Mouse (Mus musculus): ENCODE data around the gene Astn1. TPM values are rescaled to one million over a fixed set of nuclear protein-coding genes. Genes with fewer than 3 reads are reported as not detected.
A peak's percentile ranks its signal among the peaks of the same experiment; 100 is the strongest.

The Astn1 gene
- total and polyA plus RNA-seq, 3 experiments, result 0.35 to 0.42 TPM; not detected in 1

GRCm38 (mm10) chr1:158666001-158666400 lies 303.9 kb downstream of the Astn1 start:
- in situ Hi-C loops (cut with MboI; ENCODE audit: low pct_ligation_motif_present, low pct_unique_long_range_greater_than_20kb, low sequenced_read_pairs) (loop anchor here (25.0 kb wide), 2 partner anchors 929 to 1104 kb away; no protein-coding TSS in a partner anchor), dilution Hi-C loops (cut with MboI; ENCODE audit: extremely low pct_ligation_motif_present, extremely low pct_unique_long_range_greater_than_20kb, low sequenced_read_pairs) (no loop called here)
- Histone ChIP-seq H3K27ac (ENCODE audit: insufficient read depth, low read depth) (no peak overlapping the region), H3K4me3 (replicated peaks in 1 of 3; ENCODE audit: low read depth in 2 of 3, low read length in 2 of 3, poor library complexity in 1 of 3) (no peak overlapping the region), H3K9ac (ENCODE audit: insufficient read depth, low read depth) (no peak overlapping the region), H3K27me3 (replicated peaks) (no peaks in the 10 kb centered on the region), H3K4me2 (ENCODE audit: insufficient read depth, low read depth, poor library complexity, severe bottlenecking) (no peak overlapping the region), H3K36me3 (replicated peaks in 1 of 2; ENCODE audit: control insufficient read depth in 1 of 2, insufficient read depth in 1 of 2, low read length in 1 of 2) (no peaks in the 10 kb centered on the region), H3K9me3 (replicated peaks; ENCODE audit: low read length) (no peaks in the 10 kb centered on the region), H3K79me2 (replicated peaks; ENCODE audit: control insufficient read depth, extremely low read depth, insufficient read depth, poor library complexity, severe bottlenecking) (no peaks in the 10 kb centered on the region), H3K4me1 (ENCODE audit: control insufficient read depth in 1 of 2, insufficient read depth in 2 of 2) (peaks cover 0 to 23% of the 10 kb centered on the region in 2 experiments; a peak in 3 of 4 replicates)
- no peak for TF ChIP-seq E2F4 (IDR thresholded peaks at IDR 0.05; ENCODE audit: insufficient replicate concordance, low read depth, low read length)
- TF ChIP-seq KAT2A (IDR thresholded peaks at IDR 0.05; ENCODE audit: insufficient replicate concordance, low read length), result no peak
- TF ChIP-seq MAZ (IDR thresholded peaks at IDR 0.05; ENCODE audit: low read depth, low read length), result no peak
- DNase-seq (ENCODE audit: extremely low read depth), result no peak

- H3K4me3 ChIP-seq (replicated peaks in 1 of 3; ENCODE audit: low read depth in 2 of 3, low read length in 2 of 3, poor library complexity in 1 of 3), result no peak overlapping the region
- dilution Hi-C loops (cut with MboI; ENCODE audit: extremely low pct_ligation_motif_present, extremely low pct_unique_long_range_greater_than_20kb, low sequenced_read_pairs) (no loop called here), in situ Hi-C loops (cut with MboI; ENCODE audit: low pct_ligation_motif_present, low pct_unique_long_range_greater_than_20kb, low sequenced_read_pairs) (loop anchor here (5.0 to 25.0 kb wide), 3 partner anchors 282 to 1108 kb away; no protein-coding TSS in a partner anchor)
- H3K27me3 ChIP-seq (replicated peaks), result no peaks in the 10 kb centered on the region
- H3K79me2 ChIP-seq (replicated peaks; ENCODE audit: control insufficient read depth, extremely low read depth, insufficient read depth, poor library complexity, severe bottlenecking), result no peaks in the 10 kb centered on the region
- H3K27ac ChIP-seq (ENCODE audit: insufficient read depth, low read depth), result no peak overlapping the region
- peak; percentile 84 for DNase-seq (ENCODE audit: extremely low read depth)
- H3K9ac ChIP-seq (ENCODE audit: insufficient read depth, low read depth), result no peak overlapping the region
- H3K4me1 ChIP-seq (ENCODE audit: control insufficient read depth in 1 of 2, insufficient read depth in 2 of 2), result peaks cover 0 to 23% of the 10 kb centered on the region in 2 experiments; a peak in 3 of 4 replicates
- H3K4me2 ChIP-seq (ENCODE audit: insufficient read depth, low read depth, poor library complexity, severe bottlenecking), result peak overlapping the region; percentile 81
- H3K36me3 ChIP-seq (replicated peaks in 1 of 2; ENCODE audit: control insufficient read depth in 1 of 2, insufficient read depth in 1 of 2, low read length in 1 of 2), result no peaks in the 10 kb centered on the region
- no peaks in the 10 kb centered on the region for H3K9me3 ChIP-seq (replicated peaks; ENCODE audit: low read length)
- TF ChIP-seq JUN (IDR thresholded peaks at IDR 0.05; ENCODE audit: insufficient read depth, low read depth, low read length), result no peak
- no peak for TF ChIP-seq POLR2A (IDR thresholded peaks at IDR 0.05; ENCODE audit: low read depth, low read length)
- TF ChIP-seq CTCF (conservative IDR thresholded peaks at IDR 0.05 in 1 of 2, IDR thresholded peaks at IDR 0.05 in 1 of 2; ENCODE audit: low read depth in 2 of 2, low read length in 2 of 2), result peak; percentile 82 to 93
- TF ChIP-seq MAFK (IDR thresholded peaks at IDR 0.05; ENCODE audit: insufficient replicate concordance, low read length), result no peak
- TF ChIP-seq EP300 (IDR thresholded peaks at IDR 0.05; ENCODE audit: low read length), result no peak
- no peak for TF ChIP-seq TCF12 (IDR thresholded peaks at IDR 0.05; ENCODE audit: low read depth, low read length)
- TF ChIP-seq SIN3A (IDR thresholded peaks at IDR 0.05; ENCODE audit: low read length), result no peak
- TF ChIP-seq RCOR1 (conservative IDR thresholded peaks at IDR 0.05; ENCODE audit: low read depth, low read length), result no peak
- TF ChIP-seq MYC (IDR thresholded peaks at IDR 0.05; ENCODE audit: low read depth, low read length), result no peak
- peak; percentile 60 for TF ChIP-seq ZNF384 (IDR thresholded peaks at IDR 0.05; ENCODE audit: low read depth, low read length)
- peak; percentile 55; the same call in 1 of the 2 replicates for TF ChIP-seq ZC3H11A (IDR thresholded peaks at IDR 0.05; ENCODE audit: low read depth, low read length)
- no peak for TF ChIP-seq POLR2AphosphoS2 (IDR thresholded peaks at IDR 0.05; ENCODE audit: low read depth, low read length)
- no peak for TF ChIP-seq HCFC1 (IDR thresholded peaks at IDR 0.05; ENCODE audit: low read depth, low read length)
- TF ChIP-seq MAX (IDR thresholded peaks at IDR 0.05; ENCODE audit: low read length), result no peak
- TF ChIP-seq RAD21 (IDR thresholded peaks at IDR 0.05; ENCODE audit: low read depth, low read length), result peak; percentile 99
- TF ChIP-seq MAZ (IDR thresholded peaks at IDR 0.05; ENCODE audit: low read depth, low read length), result peak; percentile 80
- no peak for TF ChIP-seq USF2 (conservative IDR thresholded peaks at IDR 0.05; ENCODE audit: low read depth, low read length)
- TF ChIP-seq SMC3 (IDR thresholded peaks at IDR 0.05; ENCODE audit: low read depth, low read length), result peak; percentile 90
- TF ChIP-seq CHD2 (IDR thresholded peaks at IDR 0.05; ENCODE audit: low read length), result no peak
- TF ChIP-seq MXI1 (IDR thresholded peaks at IDR 0.05; ENCODE audit: low read depth, low read length), result no peak
- no peak for TF ChIP-seq TBP (conservative IDR thresholded peaks at IDR 0.05; ENCODE audit: low read depth, low read length)
- TF ChIP-seq ZKSCAN1 (IDR thresholded peaks at IDR 0.05; ENCODE audit: borderline replicate concordance, low read depth, low read length), result no peak
- TF ChIP-seq NRF1 (IDR thresholded peaks at IDR 0.05; ENCODE audit: low read depth, low read length), result no peak
- no peak for TF ChIP-seq ZMIZ1 (IDR thresholded peaks at IDR 0.05; ENCODE audit: low read depth, low read length)
- peak; percentile 24; the same call in 1 of the 2 replicates for TF ChIP-seq NELFE (IDR thresholded peaks at IDR 0.05; ENCODE audit: low read depth, low read length)
- TF ChIP-seq CHD1 (IDR thresholded peaks at IDR 0.05; ENCODE audit: low read depth, low read length), result no peak
- no peak for TF ChIP-seq ETS1 (conservative IDR thresholded peaks at IDR 0.05; ENCODE audit: low read depth, low read length)
- no peak for TF ChIP-seq PAX5 (IDR thresholded peaks at IDR 0.05; ENCODE audit: low read length)
- no peak for TF ChIP-seq E2F4 (IDR thresholded peaks at IDR 0.05; ENCODE audit: insufficient replicate concordance, low read depth, low read length)
- no peak for TF ChIP-seq BHLHE40 (IDR thresholded peaks at IDR 0.05; ENCODE audit: low read depth, low read length)
- no peak for TF ChIP-seq UBTF (IDR thresholded peaks at IDR 0.05; ENCODE audit: low read depth, low read length)
- TF ChIP-seq JUND (conservative IDR thresholded peaks at IDR 0.05; ENCODE audit: low read depth, low read length), result no peak
Measured at GRCm38 (mm10) chr1:158669971-158670592, 308.0 kb downstream of the Astn1 start.

Data from CH12.LX (cell line).